Mouse (Mus musculus) fibroblast of lung, adult 2 months (primary cell): ENCODE measurements at regions not wholly inside any gene's neighbourhood (a gene's known extent, or its start where the extent isn't known, plus 50 kb on each side); places are given as distances from the start of the nearest gene placed in this dataset.
A peak's percentile ranks its signal among the peaks of the same experiment; 100 is the strongest.

Experiments used
- DNase-seq: peaks from one replicate; pipeline ENCODE4 v3.0.0-alpha.2; 2011; ENCODE audit warnings: low read depth

- no peak for DNase-seq
These were observed 162.4 kb downstream of the Sim1 start for GRCm38 (mm10) chr10:51056950-51057349.

- DNase-seq = no peak
These were observed 163.8 kb downstream of the Sim1 start for GRCm38 (mm10) chr10:51058333-51058732.

- DNase-seq = no peak
These were observed 207.0 kb downstream of the Sim1 start for GRCm38 (mm10) chr10:51101590-51101989.

GRCm38 (mm10) chr10:51151833-51152232, 257.3 kb downstream of the Sim1 start:
- no peak for DNase-seq

- DNase-seq = no peak
These were observed 259.0 kb downstream of the Sim1 start for GRCm38 (mm10) chr10:51153484-51153985.

GRCm38 (mm10) chr10:51154016-51154415, 259.5 kb downstream of the Sim1 start:
- DNase-seq = no peak

GRCm38 (mm10) chr10:51154743-51155142, 260.2 kb downstream of the Sim1 start:
- no peak for DNase-seq

- peak; percentile 13 for DNase-seq
These were observed 279.1 kb downstream of the Sim1 start for GRCm38 (mm10) chr10:51173619-51174018.

- DNase-seq = no peak
These were observed 281.5 kb downstream of the Sim1 start for GRCm38 (mm10) chr10:51175993-51176577.

- no peak for DNase-seq
These were observed 282.1 kb downstream of the Sim1 start for GRCm38 (mm10) chr10:51176692-51177091.

GRCm38 (mm10) chr10:51181752-51182151, 287.2 kb downstream of the Sim1 start:
- no peak for DNase-seq

GRCm38 (mm10) chr10:51191407-51192059, 288.9 kb upstream of the Gm49339 start:
- DNase-seq = no peak

GRCm38 (mm10) chr10:51219481-51219880, 260.9 kb upstream of the Gm49339 start:
- no peak for DNase-seq

GRCm38 (mm10) chr10:51233592-51233991, 246.8 kb upstream of the Gm49339 start:
- DNase-seq = no peak

GRCm38 (mm10) chr10:51235586-51236575, 244.5 kb upstream of the Gm49339 start:
- DNase-seq = no peak

- no peak for DNase-seq
These were observed 242.3 kb upstream of the Gm49339 start for GRCm38 (mm10) chr10:51238103-51238502.

GRCm38 (mm10) chr10:51253439-51253838, 227.0 kb upstream of the Gm49339 start:
- DNase-seq = no peak

- no peak for DNase-seq
These were observed 222.8 kb upstream of the Gm49339 start for GRCm38 (mm10) chr10:51257587-51258049.

GRCm38 (mm10) chr10:51271364-51271763, 209.0 kb upstream of the Gm49339 start:
- no peak for DNase-seq

- no peak for DNase-seq
These were observed 202.2 kb upstream of the Gm49339 start for GRCm38 (mm10) chr10:51278195-51278594.

- no peak for DNase-seq
These were observed 198.0 kb upstream of the Gm49339 start for GRCm38 (mm10) chr10:51282451-51282850.

- no peak for DNase-seq
These were observed 195.9 kb upstream of the Gm49339 start for GRCm38 (mm10) chr10:51284538-51284937.
